Comparison of ENCODE assay signal across 23 mouse cellular contexts in genomic region chr2:172860593-172860992, GRCm38 (mm10).
A peak's percentile ranks its signal among the peaks of the same experiment; 100 is the strongest.
DNase-seq lines count a peak whose midpoint lies in the region; ATAC-seq lines count a peak whose summit lies in the region.
"Had no signal": no experiment of that assay in that cellular context is flagged by ENCODE, and none has a peak within 500 bp of the region (broad histone marks: within the 10 kb centered on the region; RNA-seq: fewer than 3 reads in every experiment).

No protein-coding gene starts in this region.

- H3K9me3 ChIP-seq in heart, embryonic 10.5 days: no peaks in the 10 kb centered on the region
- no peaks in the 10 kb centered on the region for H3K9me3 ChIP-seq in heart, embryonic 16.5 days (replicated peaks; ENCODE audit: control insufficient read depth, low read length)
- H3K9me3 ChIP-seq: forebrain, embryonic 13.5 days; heart, embryonic 15.5 days; intestine, embryonic 15.5 days had no signal

- peak overlapping the region; percentile 86 for H3K27ac ChIP-seq in heart, embryonic 10.5 days
- 0 out of 2 replicates have a peak overlapping the region, but pooled peaks have one; percentile 4 for H3K27ac ChIP-seq in heart, embryonic 16.5 days (ENCODE audit: low read length)
- H3K27ac ChIP-seq: forebrain, embryonic 10.5 days; forebrain, embryonic 13.5 days; hindbrain, embryonic 10.5 days; hindbrain, embryonic 13.5 days; intestine, embryonic 15.5 days had no signal

- no peak overlapping the region for H3K9ac ChIP-seq in heart, embryonic 16.5 days (ENCODE audit: low read length)
- H3K9ac ChIP-seq: hindbrain, embryonic 13.5 days; intestine, embryonic 15.5 days had no signal

- no peaks in the 10 kb centered on the region for H3K27me3 ChIP-seq in heart, embryonic 10.5 days (ENCODE audit: insufficient read depth, poor library complexity, severe bottlenecking)
- no peaks in the 10 kb centered on the region for H3K27me3 ChIP-seq in heart, embryonic 16.5 days (ENCODE audit: control insufficient read depth, insufficient read depth, low read length)
- H3K27me3 ChIP-seq: forebrain, embryonic 13.5 days; heart, embryonic 15.5 days; intestine, embryonic 15.5 days had no signal

- H3K4me1 ChIP-seq in heart, embryonic 10.5 days: peaks cover 68% of the 10 kb centered on the region
- peaks cover 36% of the 10 kb centered on the region for H3K4me1 ChIP-seq in heart, embryonic 16.5 days (ENCODE audit: control insufficient read depth, insufficient read depth, low read length)

- H3K4me2 ChIP-seq in heart, embryonic 16.5 days (ENCODE audit: low read depth, low read length): no peak overlapping the region
- H3K4me2 ChIP-seq: forebrain, embryonic 13.5 days; heart, embryonic 15.5 days; hindbrain, embryonic 13.5 days; intestine, embryonic 15.5 days had no signal

- 73% methylated on average over 8 of the region's 8 CpGs for WGBS in heart, embryonic 10.5 days
- WGBS in heart, embryonic 16.5 days: 83% methylated on average over 8 of the region's 8 CpGs

- no peak for ATAC-seq in heart, embryonic 16.5 days (replicated peaks; ENCODE audit: extremely low read depth, insufficient read depth, low FRiP score)
- ATAC-seq: forebrain, embryonic 13.5 days; forebrain, embryonic 16.5 days; hindbrain, embryonic 16.5 days; intestine, embryonic 15.5 days had no signal

- no peak for DNase-seq in heart, embryonic 10.5 days (ENCODE audit: low spot score)
- DNase-seq in heart, postnatal 25 days (ENCODE audit: low spot score): no peak
- no peak for DNase-seq in heart, postnatal 4 days
- peak; percentile 54 for DNase-seq in R1 (ENCODE audit: low read depth, low spot score)
- DNase-seq in cerebellum, adult 9-11 months: no peak
- DNase-seq: B cell, adult 2 months; cerebellum, adult 11-12 months; cerebellum, adult 8-10 months; cerebellum, postnatal 14 days; gastrocnemius, postnatal 10 days; gastrocnemius, postnatal 36 days; heart, postnatal 14 days; kidney, adult 11 months; kidney, adult 8-10 months had no signal

- H3K36me3 ChIP-seq in heart, embryonic 10.5 days: peaks cover 11% of the 10 kb centered on the region; the same call in 1 of the 2 replicates
- H3K36me3 ChIP-seq in heart, embryonic 16.5 days (ENCODE audit: control insufficient read depth, insufficient read depth): no peaks in the 10 kb centered on the region
- H3K36me3 ChIP-seq: heart, embryonic 15.5 days; hindbrain, embryonic 10.5 days; hindbrain, embryonic 13.5 days; intestine, embryonic 15.5 days had no signal

- no peak overlapping the region for H3K4me3 ChIP-seq in heart, embryonic 10.5 days
- H3K4me3 ChIP-seq in heart, embryonic 16.5 days (ENCODE audit: low read length): no peak overlapping the region
- H3K4me3 ChIP-seq: forebrain, embryonic 10.5 days; forebrain, embryonic 13.5 days; heart, embryonic 15.5 days; hindbrain, embryonic 10.5 days; hindbrain, embryonic 13.5 days; intestine, embryonic 15.5 days had no signal

- intact Hi-C loops in heart, postnatal 25 days (cut with DNase I): no loop called here
